Mouse (Mus musculus): ENCODE results near the gene Rnf157. TPM values are rescaled to one million over a fixed set of nuclear protein-coding genes. Genes with fewer than 3 reads are reported as not detected.

Rnf157 gene
- total RNA-seq, 2 experiments from 2014 or later: 252 to 278 TPM

DNA sequence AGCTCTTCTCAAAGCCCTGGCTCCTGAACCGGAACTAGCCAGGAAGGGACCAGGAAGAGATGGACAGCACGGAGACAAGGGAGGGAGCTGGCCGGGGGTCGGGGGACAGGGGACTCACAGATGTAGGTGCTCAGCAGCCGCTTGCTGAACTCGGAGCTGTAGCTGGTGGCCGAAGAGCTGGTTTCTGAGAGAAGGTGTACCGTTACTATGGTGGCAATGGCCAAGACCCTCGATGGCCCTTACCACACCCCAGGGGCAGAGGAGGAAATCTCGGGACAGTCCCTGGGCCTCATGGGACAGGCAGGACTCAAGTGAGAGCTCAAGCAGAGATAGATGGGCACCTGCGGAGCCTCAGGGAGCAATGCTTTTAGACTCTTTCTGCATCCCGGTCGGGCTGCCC lies 120.4 kb downstream of the Rnf157 start:
- intact Hi-C loops (cut with DNase I): no loop called here
- DNase-seq (ENCODE audit: low spot score in 2 of 2): no peak

GRCm38 (mm10) chr11:116290556-116290955 lies 122.3 kb downstream of the Rnf157 start:
- intact Hi-C loops (cut with DNase I): no loop called here
- DNase-seq (ENCODE audit: low spot score in 2 of 2): no peak

DNA sequence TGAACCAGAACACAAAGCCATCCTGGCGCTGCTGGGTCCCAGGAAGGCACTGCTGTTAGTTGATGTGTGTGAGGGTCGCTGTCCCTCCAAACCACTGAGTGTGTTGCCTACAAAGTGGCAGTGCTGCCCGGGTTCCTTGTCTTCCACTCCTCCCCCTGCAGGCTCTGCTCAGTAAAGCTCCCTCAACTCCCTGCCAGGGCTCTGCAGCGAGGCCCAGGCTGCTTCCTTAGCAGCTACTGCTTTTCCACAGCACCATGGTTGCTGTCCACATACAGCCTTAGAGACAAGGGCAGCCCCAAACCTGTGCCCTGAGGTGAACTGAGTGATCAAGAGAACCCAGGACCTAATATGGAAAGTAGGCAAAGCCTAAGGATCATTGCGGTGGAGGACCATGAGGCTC lies 125.5 kb downstream of the Rnf157 start:
- intact Hi-C loops (cut with DNase I): no loop called here
- DNase-seq (ENCODE audit: low spot score in 2 of 2): no peak

Other genes with a start within 250 kb of the Rnf157 start
- 10 to 100 TPM; 72.8 to 82.1 TPM for gene Fbf1, start 244.9 kb downstream of the Rnf157 start, total RNA-seq (2021)
- gene Ten1, start 214.2 kb downstream of the Rnf157 start, total RNA-seq (2021): 10 to 100 TPM; 40.6 to 42.4 TPM
- gene Acox1, start 214.0 kb downstream of the Rnf157 start, total RNA-seq (2021): 100 to 1,000 TPM; 110 to 111 TPM
- gene Evpl, start 175.0 kb downstream of the Rnf157 start, total RNA-seq (2021): 1 to 10 TPM in 1 of 2 experiments, under 1 TPM in 1; 0.92 to 1.1 TPM
- 10 to 100 TPM; 65.8 to 69.8 TPM for gene Srp68, start 138.8 kb downstream of the Rnf157 start, total RNA-seq (2021)
- gene Galr2, start 132.1 kb downstream of the Rnf157 start, total RNA-seq (2021): not detected
- 10 to 100 TPM; 95.7 to 97.4 TPM for gene Exoc7, start 105.8 kb downstream of the Rnf157 start, total RNA-seq (2021)
- gene Foxj1, start 77.6 kb downstream of the Rnf157 start, total RNA-seq (2021): 1 to 10 TPM; 4.8 to 6.3 TPM
- 10 to 100 TPM; 31.3 to 33.7 TPM for gene Ubald2, start 21.1 kb upstream of the Rnf157 start, total RNA-seq (2021)
- gene Qrich2, start 53.2 kb upstream of the Rnf157 start, total RNA-seq (2021): not detected
- 10 to 100 TPM; 65.7 to 76.2 TPM for gene Prpsap1, start 81.2 kb upstream of the Rnf157 start, total RNA-seq (2021)
- gene Sphk1, start 117.9 kb upstream of the Rnf157 start, total RNA-seq (2021): 1 to 10 TPM; 4.9 to 5.5 TPM
- 100 to 1,000 TPM; 117 to 119 TPM for gene Ube2o, start 168.4 kb upstream of the Rnf157 start, total RNA-seq (2021)
- gene Aanat, start 173.4 kb upstream of the Rnf157 start, total RNA-seq (2021): 1 to 10 TPM in 1 of 2 experiments, under 1 TPM in 1; 0.64 to 1.5 TPM
- gene Rhbdf2, start 214.0 kb upstream of the Rnf157 start, total RNA-seq (2021): 1 to 10 TPM; 1.3 to 1.4 TPM
- gene Prcd, start 240.5 kb upstream of the Rnf157 start, total RNA-seq (2021): 1 to 10 TPM; 4.6 to 6.7 TPM
- 10 to 100 TPM; 39.9 TPM for gene Cygb, start 241.3 kb upstream of the Rnf157 start, total RNA-seq (2021)

Data from left cerebral cortex, postnatal 25 days (tissue).